Mouse (Mus musculus) adrenal gland, adult 8-10 months (tissue): ENCODE measurements around the gene Sgsm3. TPM values are rescaled to one million over a fixed set of nuclear protein-coding genes. Genes with fewer than 3 reads are reported as not detected.

Experiments used
- DNase-seq: peaks from one replicate; pipeline ENCODE4 v3.0.0; 2022
- total RNA-seq, 4 experiments: library from RNA; stranded (reverse); gene quantifications; 2 replicates each; pipeline ENCODE4 v1.2.4; 2022

Gene Sgsm3
- total RNA-seq, 4 experiments from 2014 or later: 21.3 to 32.9 (median 26.6) TPM

- DNase-seq: no peak
Measured at GRCm38 (mm10) chr15:80981176-80981575, 3.6 kb downstream of the Sgsm3 start.

GRCm38 (mm10) chr15:80983264-80983663 lies 5.7 kb downstream of the Sgsm3 start:
- DNase-seq: no peak

- no peak for DNase-seq
Measured at GRCm38 (mm10) chr15:80988331-80988730, 10.8 kb downstream of the Sgsm3 start.

- DNase-seq: no peak
Measured at GRCm38 (mm10) chr15:80989712-80990111, 12.1 kb downstream of the Sgsm3 start.

GRCm38 (mm10) chr15:80994959-80995358 lies 17.4 kb downstream of the Sgsm3 start:
- DNase-seq: no peak

- DNase-seq: no peak
Measured at GRCm38 (mm10) chr15:80996090-80996835, 18.7 kb downstream of the Sgsm3 start.

- DNase-seq: no peak
Measured at GRCm38 (mm10) chr15:80997077-80997476, 19.5 kb downstream of the Sgsm3 start.

GRCm38 (mm10) chr15:81000419-81001138 lies 23.0 kb downstream of the Sgsm3 start:
- DNase-seq: no peak

GRCm38 (mm10) chr15:81006127-81006735 lies 28.7 kb downstream of the Sgsm3 start:
- no peak for DNase-seq

GRCm38 (mm10) chr15:81007339-81007738 lies 29.8 kb downstream of the Sgsm3 start:
- DNase-seq: no peak

GRCm38 (mm10) chr15:81007905-81008304 lies 30.3 kb downstream of the Sgsm3 start:
- DNase-seq: no peak

GRCm38 (mm10) chr15:81008689-81009123 lies 31.1 kb downstream of the Sgsm3 start:
- DNase-seq: no peak

- DNase-seq: no peak
Measured at GRCm38 (mm10) chr15:81010114-81010513, 32.5 kb downstream of the Sgsm3 start.

- DNase-seq: no peak
Measured at GRCm38 (mm10) chr15:81011523-81011922, 34.0 kb downstream of the Sgsm3 start.

- DNase-seq: no peak
Measured at GRCm38 (mm10) chr15:81012359-81012758, 34.8 kb downstream of the Sgsm3 start.

- DNase-seq: no peak
Measured at GRCm38 (mm10) chr15:81013186-81013585, 35.6 kb downstream of the Sgsm3 start.

- no peak for DNase-seq
Measured at GRCm38 (mm10) chr15:81015068-81015744, 37.6 kb downstream of the Sgsm3 start.

- no peak for DNase-seq
Measured at GRCm38 (mm10) chr15:81016488-81016887, 38.9 kb downstream of the Sgsm3 start.

- no peak for DNase-seq
Measured at GRCm38 (mm10) chr15:81017308-81017707, 39.7 kb downstream of the Sgsm3 start.

- DNase-seq: no peak
Measured at GRCm38 (mm10) chr15:81021377-81021776, 43.8 kb downstream of the Sgsm3 start.

- DNase-seq: no peak
Measured at GRCm38 (mm10) chr15:81022437-81022836, 44.9 kb downstream of the Sgsm3 start.

GRCm38 (mm10) chr15:81023842-81024241 lies 46.3 kb downstream of the Sgsm3 start:
- no peak for DNase-seq

GRCm38 (mm10) chr15:81026901-81027300 lies 49.3 kb downstream of the Sgsm3 start:
- no peak for DNase-seq
